ENCODE assay signal across 8 mouse cellular contexts in genomic region chr9:98329274-98330105, GRCm38 (mm10). TPM values are rescaled to one million over a fixed set of nuclear protein-coding genes. Genes with fewer than 3 reads are reported as not detected.
A peak's percentile ranks its signal among the peaks of the same experiment; 100 is the strongest.
DNase-seq lines count a peak whose midpoint lies in the region; ATAC-seq and TF ChIP-seq lines count a peak whose summit lies in the region.

No protein-coding gene starts in this region.

- 46% methylated on average over 20 of the region's 20 CpGs for WGBS in lung, adult 2 months
- WGBS in midbrain, embryonic 15.5 days: 31% methylated on average over 20 of the region's 20 CpGs

- intact Hi-C loops in heart, postnatal 25 days (cut with DNase I): no loop called here

- TF ChIP-seq POLR2A in lung, adult 2 months (IDR thresholded peaks at IDR 0.05; ENCODE audit: borderline replicate concordance, extremely low read depth, low read depth, low read length): no peak

- 0 out of 2 replicates have a peak overlapping the region, but pooled peaks have one; percentile 3 for H3K27ac ChIP-seq in midbrain, embryonic 15.5 days

- TF ChIP-seq CTCF in lung, adult 2 months (IDR thresholded peaks at IDR 0.05; ENCODE audit: insufficient read depth, low read length): no peak

- no peaks in the 10 kb centered on the region for H3K9me3 ChIP-seq in midbrain, embryonic 15.5 days

- ATAC-seq in midbrain, embryonic 15.5 days (replicated peaks): peak; percentile 70; the same call in 1 of the 2 replicates

- no peak overlapping the region for H3K4me2 ChIP-seq in midbrain, embryonic 15.5 days

- DNase-seq in lung, adult 18-20 months: peak; percentile 12 to 32
- DNase-seq in lung, adult 2 months: no peak
- peak; percentile 37 for DNase-seq in fat pad, adult 2 months (ENCODE audit: extremely low read depth, low read depth, low spot score)
- peak; percentile 12 for DNase-seq in heart, postnatal 25 days (ENCODE audit: low spot score)
- peak; percentile 50 to 57 for DNase-seq in layer of hippocampus, postnatal 36 days
- peak; percentile 64 for DNase-seq in yolk sac, embryonic 10.5 days (ENCODE audit: low spot score)
- no peak for DNase-seq in MN1 (ENCODE audit: low spot score)

- no peak overlapping the region for H3K9ac ChIP-seq in midbrain, embryonic 15.5 days

- no peaks in the 10 kb centered on the region; the same call in 1 of the 2 replicates for H3K4me1 ChIP-seq in lung, adult 2 months (ENCODE audit: control insufficient read depth, insufficient read depth, low read length)
- H3K4me1 ChIP-seq in midbrain, embryonic 15.5 days: peaks cover 10% of the 10 kb centered on the region

- no peaks in the 10 kb centered on the region for H3K27me3 ChIP-seq in midbrain, embryonic 15.5 days (replicated peaks)

- H3K36me3 ChIP-seq in midbrain, embryonic 15.5 days (replicated peaks): no peaks in the 10 kb centered on the region

- no peak overlapping the region for H3K4me3 ChIP-seq in lung, adult 2 months (replicated peaks; ENCODE audit: extremely low read depth, low read depth, low read length)
- no peak overlapping the region for H3K4me3 ChIP-seq in midbrain, embryonic 15.5 days

RNA-seq across cellular contexts. Expression of gene Nmnat3, which starts 42.3 kb away (rescaled TPM):
- polyA plus RNA-seq in lung, adult 2 months (2012; rRNA removed): 4.7 and 6.3 TPM in 2 replicates
- total RNA-seq in heart, postnatal 25 days (2021): 10 to 100 TPM; 11.4 to 11.8 TPM
- total RNA-seq in layer of hippocampus, postnatal 36 days (2021): 1 to 10 TPM; 1.1 to 1.6 TPM
- 0.84 and 1.5 TPM in 2 replicates for polyA plus RNA-seq in midbrain, embryonic 15.5 days (2015; fragmentation: Nextera tagmentation; extraction: Ambion mirVana)

Comparison
In these comparisons a context has a peak if more than half of its experiments do, and no peak if none do; other contexts are left out.
1. DNase-seq: peak in lung, adult 18-20 months (2 of 2), fat pad, adult 2 months (single experiment), heart, postnatal 25 days (single experiment), layer of hippocampus, postnatal 36 days (2 of 2) and yolk sac, embryonic 10.5 days (single experiment); none in lung, adult 2 months (single experiment) and MN1 (single experiment).
2. RNA of gene Nmnat3, which starts 42.3 kb away (total RNA-seq): 11.4 to 11.8 TPM in heart, postnatal 25 days; 1.1 to 1.6 TPM in layer of hippocampus, postnatal 36 days; every median in the first group is over 4 times any median in the second.